Mouse (Mus musculus) kidney, adult 2 months (tissue): Measurements from ENCODE around the gene Zfp609. TPM values are rescaled to one million over a fixed set of nuclear protein-coding genes. Genes with fewer than 3 reads are reported as not detected.

Experiments
- DNase-seq: peaks from one replicate; pipeline ENCODE4 v3.0.0; 2021
- H3K27ac ChIP-seq: fragments of 200-500 bp; 2 replicates; pipeline ENCODE4 v1.5.1; 2012; ENCODE audit warnings: low read depth, low read length, control low read depth, inconsistent platforms; ENCODE audit not compliant: insufficient read depth
- H3K27me3 ChIP-seq: fragments of 200-500 bp; replicated peaks from 2 replicates; pipeline ENCODE4 v1.6.1; 2012; ENCODE audit warnings: mild to moderate bottlenecking, moderate library complexity, low read length, inconsistent platforms; ENCODE audit not compliant: control insufficient read depth, insufficient read depth
- H3K36me3 ChIP-seq: fragments of 200-500 bp; 2 replicates; pipeline ENCODE4 v1.6.1; 2012; ENCODE audit warnings: mild to moderate bottlenecking, moderate library complexity, low read length, inconsistent platforms; ENCODE audit not compliant: control insufficient read depth, insufficient read depth
- H3K4me1 ChIP-seq: fragments of 200-500 bp; 2 replicates; pipeline ENCODE4 v1.6.1; 2011; ENCODE audit warnings: low read length; ENCODE audit not compliant: control insufficient read depth, insufficient read depth
- H3K4me3 ChIP-seq: fragments of 200-500 bp; 2 replicates; pipeline ENCODE4 v1.5.1; 2011; ENCODE audit warnings: mild to moderate bottlenecking, low read depth, low read length, control low read depth; ENCODE audit not compliant: insufficient read depth
- CTCF ChIP-seq: fragments of 200-500 bp; conservative IDR thresholded peaks from 2 replicates; pipeline ENCODE4 v1.5.1; 2011; ENCODE audit warnings: low read depth, mild to moderate bottlenecking, control low read depth, low read length, moderate library complexity, mixed read lengths; ENCODE audit not compliant: insufficient read depth, insufficient read length
- POLR2A ChIP-seq: fragments of 200-500 bp; IDR thresholded peaks from one replicate; pipeline ENCODE4 v1.6.1; 2011; ENCODE audit warnings: low read depth, low read length, control low read depth
- WGBS: fragments of 180-500 bp; shearing (Covaris S2); methylation state at CpG from one replicate; pipeline ENCODE4 v1.1.7; 2018; 5-methylcytosine and 5-hydroxymethylcytosine counted together
- polyA plus RNA-seq: library from polyadenylated mRNA; depleted of rRNA; stranded (reverse); fragments of >200 nt; gene quantifications from 2 replicates; pipeline ENCODE4 v1.2.3, GENCODE M21; 2012

Gene Zfp609
- polyA plus RNA-seq, 1 experiment: 9.4 TPM

GRCm38 (mm10) chr9:65828016-65828403 is 646 bp upstream of the Zfp609 start:
- 3% methylated on average over 13 of the region's 13 CpGs for whole genome bisulfite sequencing
- TF ChIP-seq POLR2A (no peak), CTCF (no peak)
- no peaks in the 10 kb centered on the region for H3K27me3 ChIP-seq
- no peaks in the 10 kb centered on the region for H3K36me3 ChIP-seq
- H3K4me3 ChIP-seq: peak overlapping the region; percentile 67
- H3K27ac ChIP-seq: peak overlapping the region; percentile 74; the same call in 1 of the 2 replicates
- H3K4me1 ChIP-seq: peaks cover 16% of the 10 kb centered on the region
- DNase-seq: no peak

- Histone ChIP-seq H3K4me1 (peaks cover 15% of the 10 kb centered on the region), H3K36me3 (no peaks in the 10 kb centered on the region), H3K27me3 (no peaks in the 10 kb centered on the region), H3K27ac (peak overlapping the region; percentile 18), H3K4me3 (peak overlapping the region; percentile 67)
- DNase-seq: peak; percentile 75
- TF ChIP-seq POLR2A: no peak
- 1% methylated on average over 31 of the region's 31 CpGs for WGBS
Observed at GRCm38 (mm10) chr9:65826588-65827343, 598 bp downstream of the Zfp609 start.

- 8% methylated on average over 4 of the region's 4 CpGs for WGBS
- H3K4me3 ChIP-seq: peak overlapping the region; percentile 67
- H3K27me3 ChIP-seq: no peaks in the 10 kb centered on the region
- H3K4me1 ChIP-seq: peaks cover 19% of the 10 kb centered on the region
- DNase-seq: no peak
- no peaks in the 10 kb centered on the region for H3K36me3 ChIP-seq
- peak overlapping the region; percentile 33; the same call in 1 of the 2 replicates for H3K27ac ChIP-seq
- no peak for TF ChIP-seq CTCF
- no peak for TF ChIP-seq POLR2A
Observed at GRCm38 (mm10) chr9:65826226-65826587, 1.2 kb downstream of the Zfp609 start.

GRCm38 (mm10) chr9:65823716-65824462 is 3.5 kb downstream of the Zfp609 start:
- WGBS: 56% methylated on average over 10 of the region's 10 CpGs
- Histone ChIP-seq H3K4me3 (no peak overlapping the region), H3K27ac (no peak overlapping the region), H3K4me1 (peaks cover 19% of the 10 kb centered on the region), H3K27me3 (no peaks in the 10 kb centered on the region), H3K36me3 (no peaks in the 10 kb centered on the region)
- no peak for TF ChIP-seq CTCF
- peak; percentile 32 for DNase-seq

- no peak for DNase-seq
- no peak overlapping the region for H3K4me3 ChIP-seq
- no peaks in the 10 kb centered on the region for H3K36me3 ChIP-seq
- peaks cover 25% of the 10 kb centered on the region for H3K4me1 ChIP-seq
- TF ChIP-seq POLR2A (no peak), CTCF (no peak)
- WGBS: 85% methylated on average over 4 of the region's 4 CpGs
- H3K27ac ChIP-seq: no peak overlapping the region
- H3K27me3 ChIP-seq: no peaks in the 10 kb centered on the region
Observed at GRCm38 (mm10) chr9:65822011-65822410, 5.4 kb downstream of the Zfp609 start.

GRCm38 (mm10) chr9:65820301-65820700 is 7.1 kb downstream of the Zfp609 start:
- no peak overlapping the region for H3K27ac ChIP-seq
- peaks cover 19% of the 10 kb centered on the region for H3K4me1 ChIP-seq
- TF ChIP-seq POLR2A (no peak), CTCF (no peak)
- WGBS: 55% methylated on average over 2 of the region's 2 CpGs
- no peak overlapping the region for H3K4me3 ChIP-seq
- no peaks in the 10 kb centered on the region for H3K27me3 ChIP-seq
- DNase-seq: no peak
- H3K36me3 ChIP-seq: no peaks in the 10 kb centered on the region

GRCm38 (mm10) chr9:65818402-65818801 is 9.0 kb downstream of the Zfp609 start:
- no peak overlapping the region for H3K27ac ChIP-seq
- H3K36me3 ChIP-seq: no peaks in the 10 kb centered on the region
- no peak for DNase-seq
- H3K4me3 ChIP-seq: no peak overlapping the region
- H3K4me1 ChIP-seq: peaks cover 17% of the 10 kb centered on the region
- H3K27me3 ChIP-seq: no peaks in the 10 kb centered on the region
- no peak for TF ChIP-seq CTCF
- no peak for TF ChIP-seq POLR2A
- WGBS: 48% methylated on average over 2 of the region's 2 CpGs
